Mouse (Mus musculus) lung, postnatal 4 days (tissue): ENCODE results near the gene Npl.
"Not testable (repeated sequence)": the region's sequence is repeated elsewhere in the genome, so short reads cannot be mapped to it uniquely, and the experiment has no call there.

Experiments used
- DNase-seq, 2 experiments: peaks; one replicate each; pipeline ENCODE4 v3.0.0; 2021

The Npl gene

DNA sequence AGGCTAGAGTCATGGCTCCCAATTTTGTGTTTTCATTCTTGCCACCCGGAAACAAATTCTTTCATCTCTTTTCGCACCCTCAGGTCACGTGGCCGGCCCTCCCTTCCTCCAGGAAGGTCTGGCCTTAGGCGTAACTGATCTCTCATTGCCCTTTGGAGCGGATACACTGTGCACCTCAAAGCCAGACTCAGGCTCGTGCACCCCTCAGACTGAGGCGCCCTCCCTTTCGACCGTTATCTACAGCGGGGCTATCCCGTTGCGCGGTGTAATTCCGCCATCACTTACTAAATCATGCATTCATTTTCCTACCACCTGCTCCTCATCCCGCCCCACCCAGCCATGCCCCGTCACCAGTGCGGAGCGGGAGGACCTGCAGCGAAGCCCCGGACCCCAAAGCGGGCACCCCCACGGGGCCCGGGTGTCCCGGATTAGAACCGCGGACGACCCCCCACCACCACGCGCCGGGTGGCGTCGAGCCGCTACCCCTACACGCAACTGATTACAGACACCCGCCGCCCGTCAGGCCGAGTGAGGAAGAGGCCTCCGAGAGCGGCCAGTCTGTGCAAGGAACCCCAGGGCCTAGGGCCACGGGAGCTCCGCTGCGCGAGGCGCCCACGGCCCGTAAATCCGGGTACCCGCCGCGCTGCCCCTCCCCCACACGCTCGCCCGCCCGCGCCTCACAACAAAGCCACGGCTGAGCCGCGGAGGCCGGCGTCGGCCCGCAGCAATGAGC lies 62.9 kb downstream of the Npl start:
- peak; percentile 60 to 68 for DNase-seq

DNA sequence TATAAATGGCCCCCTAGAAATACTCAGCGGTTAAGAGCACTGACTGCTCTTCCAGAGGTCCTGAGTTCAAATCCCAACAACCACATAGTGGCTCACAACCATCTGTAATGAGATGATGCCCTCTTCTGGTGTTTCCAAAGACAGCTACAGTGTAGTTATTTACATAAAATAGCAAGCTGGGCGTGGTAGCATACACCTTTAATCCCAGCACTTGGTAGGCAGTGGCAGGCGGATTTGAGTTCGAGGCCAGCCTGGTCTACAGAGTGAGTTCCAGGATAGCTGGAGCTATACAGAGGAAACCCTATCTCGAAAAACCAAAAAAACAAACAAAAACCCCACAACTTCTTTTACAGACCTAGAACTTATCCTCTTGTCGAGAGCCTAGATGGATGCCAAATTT lies 63.7 kb downstream of the Npl start:
- not testable (repeated sequence) for DNase-seq

GRCm38 (mm10) chr1:153485201-153485796 lies 64.5 kb downstream of the Npl start:
- DNase-seq: no peak

DNA sequence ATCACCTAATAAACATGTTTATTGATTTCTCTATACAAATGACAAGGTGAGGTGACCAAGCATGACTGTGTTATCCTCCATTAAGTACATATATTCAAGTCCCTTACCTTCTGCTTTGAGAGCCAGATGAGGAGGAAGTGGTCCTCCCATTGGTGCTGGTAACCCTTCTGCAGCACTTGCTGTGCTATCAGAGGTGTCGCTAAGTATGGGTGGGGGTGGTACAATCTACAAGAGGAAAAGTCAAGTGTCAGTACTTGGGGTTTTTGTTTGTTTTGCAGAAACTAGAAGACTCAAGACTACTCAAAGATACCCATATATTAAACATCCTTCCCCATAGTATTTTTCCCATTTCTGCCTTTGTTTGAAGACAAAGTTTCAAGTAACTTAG lies 68.8 kb downstream of the Npl start:
- DNase-seq: no peak

DNA sequence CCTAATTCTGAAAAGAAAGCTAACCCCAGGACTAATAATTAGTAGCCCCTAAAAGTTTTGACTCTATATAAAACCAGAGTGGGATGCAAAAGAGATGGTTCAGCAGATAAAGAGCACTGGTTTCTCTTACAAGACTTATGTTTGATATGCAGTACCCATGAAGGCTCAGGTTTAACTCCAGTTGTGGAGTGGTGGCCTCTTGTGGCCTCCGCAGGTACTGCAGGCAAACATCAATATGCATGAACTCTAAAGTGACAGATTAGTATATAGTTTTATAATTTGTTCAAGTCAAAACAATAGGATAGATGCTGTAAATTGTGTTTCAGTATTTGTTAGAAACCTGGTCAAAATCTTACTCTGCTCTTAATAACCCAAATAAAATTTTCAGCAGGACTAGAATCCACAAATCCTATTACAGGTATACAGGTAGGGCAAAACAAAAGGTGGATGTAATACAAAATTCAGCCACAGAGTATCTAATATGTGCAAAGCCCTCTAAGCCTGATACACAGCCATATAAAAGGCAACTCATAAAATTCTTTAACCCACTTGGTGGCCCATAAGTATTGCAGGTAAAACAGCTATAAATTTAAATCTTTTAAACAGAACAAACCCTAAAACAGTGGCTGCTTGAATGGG lies 69.3 kb downstream of the Npl start:
- DNase-seq: peak; percentile 55 to 79

DNA sequence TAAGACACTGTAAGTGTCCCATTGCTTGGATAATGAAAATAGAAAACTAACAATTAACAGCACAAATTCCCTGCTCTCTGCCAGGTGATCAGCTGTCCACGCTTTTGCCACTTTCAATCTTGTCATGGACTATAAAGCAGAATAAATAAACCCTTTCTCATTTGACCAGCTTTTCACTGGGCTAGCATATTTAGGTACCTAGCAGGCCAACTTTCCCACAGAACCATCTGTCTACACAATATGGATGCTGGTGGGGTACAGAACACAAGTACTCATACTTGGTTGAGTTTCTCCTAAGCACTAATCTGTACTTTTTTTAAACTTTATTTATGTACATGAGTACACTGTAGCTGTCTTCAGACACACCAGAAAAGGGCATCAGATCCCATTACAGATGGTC lies 70.5 kb downstream of the Npl start:
- no peak for DNase-seq

DNA sequence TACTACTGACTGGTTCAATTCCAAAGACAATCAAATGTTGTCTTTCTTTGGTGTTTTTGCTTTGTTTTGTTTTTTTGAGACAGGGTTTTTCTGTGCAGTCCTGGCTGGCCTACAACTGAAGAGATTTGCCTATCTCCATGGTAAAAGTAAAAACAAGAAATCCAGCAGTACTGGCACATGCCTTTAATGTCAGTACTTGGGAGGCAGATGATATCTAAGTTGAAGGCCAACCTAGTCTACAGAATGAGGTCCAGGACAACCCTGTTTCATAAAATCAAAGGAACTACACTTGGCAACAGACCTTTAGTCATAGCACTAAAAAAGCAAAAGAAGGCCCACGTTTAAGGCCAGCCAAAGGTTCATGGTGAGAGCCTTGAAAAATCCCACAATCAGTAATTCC lies 88.0 kb downstream of the Npl start:
- DNase-seq: no peak

DNA sequence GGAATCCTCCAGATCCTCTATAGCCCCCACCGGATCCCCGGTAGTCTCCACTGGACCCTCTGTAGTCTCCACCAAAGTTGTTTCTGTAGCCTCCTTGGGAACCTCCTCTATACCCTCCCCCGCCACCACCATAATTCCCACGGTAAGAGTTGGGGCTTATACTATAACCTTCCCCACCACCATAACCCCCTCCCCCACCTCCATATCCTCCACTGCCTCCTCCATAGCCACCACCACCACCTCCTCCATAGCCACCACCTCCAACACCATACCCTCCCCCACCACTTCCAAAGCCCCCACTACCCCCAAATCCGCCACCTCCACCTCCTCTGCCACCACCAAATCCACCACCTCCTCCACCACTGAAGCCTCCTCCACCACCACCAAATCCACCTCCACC lies 93.7 kb downstream of the Npl start:
- no peak for DNase-seq

- no peak for DNase-seq
Measured at GRCm38 (mm10) chr1:153453146-153453642, 96.7 kb downstream of the Npl start.
